Mouse (Mus musculus) ES-E14 (cell line): ENCODE results near the gene Wbp2.

ENCODE experiments used
- CHD2 ChIP-seq: IDR thresholded peaks from 2 replicates; pipeline ENCODE4 v1.6.1; 2014; ENCODE audit warnings: mild to moderate bottlenecking, low read depth, low read length, inconsistent platforms
- HCFC1 ChIP-seq: IDR thresholded peaks from 2 replicates; pipeline ENCODE4 v1.6.1; 2012; ENCODE audit warnings: low read length, inconsistent platforms, borderline replicate concordance; ENCODE audit not compliant: insufficient read depth
- MAFK ChIP-seq: IDR thresholded peaks from 2 replicates; pipeline ENCODE4 v1.6.1; 2014; ENCODE audit warnings: mild to moderate bottlenecking, low read depth, low read length, inconsistent platforms; ENCODE audit not compliant: insufficient read depth
- ZC3H11A ChIP-seq: IDR thresholded peaks from 2 replicates; pipeline ENCODE4 v1.6.1; 2012; ENCODE audit warnings: low read depth, mild to moderate bottlenecking, inconsistent platforms, low read length, borderline replicate concordance
- ZNF384 ChIP-seq: IDR thresholded peaks from 2 replicates; pipeline ENCODE4 v1.6.1; 2012; ENCODE audit warnings: low read depth, low read length, inconsistent platforms

- TF ChIP-seq CHD2, result no peak
- no peak for TF ChIP-seq HCFC1
- TF ChIP-seq ZNF384, result no peak
- no peak for TF ChIP-seq ZC3H11A
- no peak for TF ChIP-seq MAFK
Measured at GRCm38 (mm10) chr11:116127986-116128385, 41.2 kb upstream of the Wbp2 start.
